Mouse (Mus musculus) left cerebral cortex, postnatal 10 days (tissue): ENCODE data around the gene Gxylt2. TPM values are rescaled to one million over a fixed set of nuclear protein-coding genes. Genes with fewer than 3 reads are reported as not detected.

Source experiments
- DNase-seq, 2 experiments: peaks; one replicate each; pipeline ENCODE4 v3.0.0; 2021 to 2022; ENCODE audit warnings: low spot score in 2 of 2, mixed read lengths in 1 of 2; ENCODE audit errors: extremely low spot score in 1 of 2
- intact Hi-C: fragments of 180-260 bp; cut with DNase I; formaldehyde crosslinking; loops from one replicate; pipeline ENCODE4 v1.15.1; 2025
- total RNA-seq, 2 experiments: library from RNA; stranded (reverse); gene quantifications; 2 replicates each; pipeline ENCODE4 v1.2.3; 2021

Gxylt2 gene
- total RNA-seq, result 1 to 10 TPM; 1.5 to 2.4 TPM

DNA sequence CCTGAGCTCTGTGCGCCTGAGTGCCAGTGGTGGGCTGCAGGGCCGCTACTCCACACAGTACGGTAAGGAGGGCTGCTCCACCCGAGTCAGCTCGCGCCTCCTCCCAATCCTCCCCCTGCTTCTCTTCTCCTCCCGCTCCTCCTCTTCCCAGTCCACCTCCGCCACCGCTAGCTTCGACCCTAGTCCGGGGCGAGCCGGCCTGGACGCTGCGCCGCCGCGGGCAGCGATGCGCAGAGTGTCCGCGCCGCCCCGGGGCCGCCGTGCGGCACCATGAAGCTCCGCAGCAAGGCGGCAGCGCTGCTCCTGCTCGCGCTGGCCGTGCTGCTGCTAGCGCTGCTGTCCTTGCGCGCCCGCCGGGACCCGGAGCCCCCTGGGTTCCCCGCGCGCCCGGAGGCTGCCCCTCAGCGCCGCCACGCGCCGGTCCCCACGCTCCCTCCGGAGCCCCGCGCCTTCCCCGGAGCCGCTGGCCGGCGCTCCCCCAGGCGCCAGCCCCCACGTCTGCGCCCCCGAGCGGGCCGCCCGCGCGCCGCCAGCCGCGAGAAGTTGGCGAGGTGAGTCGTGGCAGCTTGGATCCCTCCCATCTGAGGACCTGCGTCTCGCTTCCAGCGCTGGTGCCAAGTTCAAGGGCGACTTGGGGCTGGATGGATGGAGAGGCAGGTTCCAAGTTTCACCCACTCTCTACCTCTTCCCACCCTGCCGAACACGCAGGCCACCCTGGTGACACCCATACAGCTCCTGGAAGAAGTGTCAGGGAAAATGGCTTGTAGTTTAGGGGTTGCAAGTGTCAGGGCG, at the start of gene Gxylt2:
Gene Gxylt2, plus strand, starts transcription at position 161 of the 792 bp plus-strand sequence.
- intact Hi-C loops, result no loop called here

DNA sequence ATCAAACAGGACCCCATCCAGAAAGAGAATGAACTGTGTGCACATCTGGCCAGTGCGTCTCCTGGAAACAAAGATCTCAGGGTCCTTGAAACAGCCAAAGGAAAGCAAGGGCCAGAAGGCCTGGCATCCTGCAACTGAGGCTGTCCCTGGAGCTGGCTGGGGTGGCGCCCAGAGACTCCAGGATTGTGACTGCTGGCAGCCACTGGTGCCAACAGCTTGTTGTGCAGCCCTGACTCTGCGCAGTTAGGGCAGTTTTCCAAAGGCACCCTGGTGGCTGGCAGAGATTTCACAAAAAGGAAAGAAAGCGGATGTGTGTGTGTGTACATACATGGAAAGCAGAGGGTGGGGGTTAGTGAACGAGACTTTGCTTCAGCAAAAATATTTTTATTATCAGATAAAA, 44.1 kb upstream of the Gxylt2 start:
- intact Hi-C loops, result no loop called here
- DNase-seq, result peak; percentile 72 to 75

More for the DNA sequence above, at the start of gene Gxylt2:
- DNase-seq, result peak in 1 of 2 experiments; percentile 68

DNA sequence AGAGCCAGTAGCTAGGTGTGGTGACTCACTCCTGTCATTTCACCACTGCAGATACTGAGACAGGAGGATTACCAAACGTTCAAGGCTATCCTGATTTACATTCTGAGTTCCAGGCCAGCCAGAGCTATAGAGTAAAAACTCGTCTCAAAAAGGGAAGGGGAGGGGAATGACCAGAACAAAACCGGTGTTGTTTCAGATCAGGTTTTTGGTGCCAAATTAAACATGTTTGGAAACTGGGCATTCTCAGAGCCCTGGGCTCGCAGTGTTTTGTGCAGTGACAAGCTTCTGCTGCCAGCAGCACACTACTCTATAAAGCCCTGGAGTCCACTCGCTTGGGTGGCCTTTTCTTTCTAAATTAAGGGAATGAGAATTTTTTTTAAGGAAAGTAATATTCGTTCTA, 42.3 kb upstream of the Gxylt2 start:
- DNase-seq, result no peak
- intact Hi-C loops, result no loop called here

DNA sequence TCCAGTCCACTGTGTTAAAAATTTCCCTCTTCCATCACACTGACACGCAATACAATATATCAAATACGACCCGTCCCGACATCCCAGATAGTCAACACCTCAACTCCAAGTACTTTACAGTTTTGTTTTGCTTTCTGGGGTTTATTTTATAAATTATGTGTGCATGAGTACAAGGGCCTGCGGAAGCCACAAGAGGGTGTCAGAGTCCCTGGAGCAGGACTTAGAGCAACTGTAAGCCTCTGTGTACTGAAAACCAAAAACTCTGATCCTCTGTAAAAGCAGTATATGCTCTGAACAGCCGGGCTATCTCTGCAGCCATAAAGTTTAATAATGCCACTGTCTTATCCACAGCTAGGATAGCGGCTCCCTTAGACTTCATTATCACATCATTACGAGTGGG, 36.9 kb upstream of the Gxylt2 start:
- no peak for DNase-seq
- intact Hi-C loops, result no loop called here

DNA sequence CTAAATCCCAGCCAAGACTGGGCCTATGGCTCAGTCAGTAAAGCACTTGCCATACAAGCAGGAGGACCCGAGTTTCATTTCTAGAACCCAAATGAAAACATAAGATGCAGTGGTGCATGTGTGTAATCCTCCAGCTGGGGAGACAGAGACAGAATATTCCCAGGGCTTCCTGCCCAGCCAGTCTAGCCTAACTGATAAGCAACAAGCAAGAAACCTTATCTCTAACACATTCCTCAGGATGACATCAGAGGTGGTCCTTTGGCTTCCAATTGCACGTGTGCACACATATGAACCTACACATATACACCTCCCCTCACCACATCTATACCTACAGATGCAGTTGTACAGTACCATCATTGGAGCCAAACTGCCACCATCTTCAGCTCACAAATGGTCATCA, 35.7 kb upstream of the Gxylt2 start:
- no peak for DNase-seq
- intact Hi-C loops, result no loop called here

DNA sequence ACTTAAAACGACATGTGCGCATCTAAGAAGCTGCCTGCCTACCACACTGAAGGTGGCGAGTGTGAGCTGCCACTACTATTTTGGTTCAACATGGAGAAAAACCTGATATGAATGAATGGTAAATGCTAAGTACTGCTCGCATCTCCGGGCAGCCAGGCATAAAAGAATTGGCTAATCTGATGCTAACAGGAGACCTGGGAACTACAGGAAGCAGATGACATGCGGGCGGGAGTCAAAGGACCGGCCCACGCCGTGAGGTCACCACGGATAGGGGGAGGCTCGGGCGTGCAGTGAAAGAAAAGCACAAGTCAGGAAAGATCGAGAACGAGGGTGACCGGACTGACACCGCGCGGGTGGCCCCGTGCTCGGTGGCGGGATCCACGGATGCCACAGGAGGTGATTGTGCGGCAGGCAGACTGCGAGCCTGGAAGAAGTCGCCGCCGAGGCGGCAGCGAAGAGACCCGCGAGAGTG, 34.1 kb upstream of the Gxylt2 start:
- intact Hi-C loops, result loop anchor here (2.0 to 10.0 kb wide), 2 partner anchors 164 to 204 kb away; partner anchors contain the start of gene Ppp4r2
- DNase-seq, result peak; percentile 23 to 62

DNA sequence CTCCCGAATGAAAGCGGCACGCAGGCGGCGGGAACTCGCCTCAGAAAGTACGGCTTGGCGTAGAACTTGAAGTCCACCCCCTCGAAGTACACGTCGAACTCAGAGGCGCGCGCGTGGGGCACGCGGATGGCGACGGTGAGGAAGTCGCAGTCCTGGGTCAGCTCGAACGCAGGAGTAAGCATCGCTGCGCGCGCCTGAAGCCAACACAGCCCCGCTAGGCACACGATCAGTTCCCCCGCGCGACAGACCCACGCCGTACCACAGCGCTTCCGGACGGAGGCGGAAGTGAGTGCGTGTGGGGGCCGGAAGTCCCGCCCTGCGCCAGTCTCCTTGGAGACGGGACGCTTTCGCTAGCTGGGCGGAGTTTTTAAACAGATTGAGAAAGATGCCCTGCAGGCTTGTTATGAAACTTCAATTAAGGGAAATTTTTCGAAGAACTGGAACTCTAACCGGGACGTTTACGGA, 33.6 kb upstream of the Gxylt2 start, which contains the start of gene Shq1:
Gene Shq1, minus strand, starts transcription at position 278 of the 465 bp plus-strand sequence.
- DNase-seq, result peak; percentile 84 to 91
- intact Hi-C loops, result loop anchor here (2.0 to 10.0 kb wide), 2 partner anchors 164 to 204 kb away; partner anchors contain the start of gene Ppp4r2

DNA sequence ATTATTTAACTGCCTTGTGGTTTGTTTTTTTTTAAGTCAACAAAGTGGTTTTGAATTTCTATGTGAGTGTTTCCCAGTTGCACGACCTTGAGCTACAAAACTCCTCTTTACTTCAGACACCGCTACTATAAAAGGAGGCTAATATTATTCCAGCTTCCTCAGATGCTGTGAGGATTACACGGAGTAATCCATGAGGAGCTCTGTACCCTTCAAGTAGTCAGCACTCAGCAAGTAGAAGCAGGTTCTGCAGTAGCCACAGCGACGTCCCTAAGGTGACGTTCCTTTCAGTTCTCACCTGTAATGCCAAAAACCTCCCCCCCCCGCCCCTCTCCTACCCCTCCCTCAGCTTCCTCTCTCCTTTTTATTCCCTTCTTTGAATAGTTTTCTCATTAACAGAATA, 33.1 kb upstream of the Gxylt2 start:
- intact Hi-C loops, result loop anchor here (2.0 to 10.0 kb wide), 2 partner anchors 163 to 203 kb away; partner anchors contain the start of gene Ppp4r2
- DNase-seq, result no peak

DNA sequence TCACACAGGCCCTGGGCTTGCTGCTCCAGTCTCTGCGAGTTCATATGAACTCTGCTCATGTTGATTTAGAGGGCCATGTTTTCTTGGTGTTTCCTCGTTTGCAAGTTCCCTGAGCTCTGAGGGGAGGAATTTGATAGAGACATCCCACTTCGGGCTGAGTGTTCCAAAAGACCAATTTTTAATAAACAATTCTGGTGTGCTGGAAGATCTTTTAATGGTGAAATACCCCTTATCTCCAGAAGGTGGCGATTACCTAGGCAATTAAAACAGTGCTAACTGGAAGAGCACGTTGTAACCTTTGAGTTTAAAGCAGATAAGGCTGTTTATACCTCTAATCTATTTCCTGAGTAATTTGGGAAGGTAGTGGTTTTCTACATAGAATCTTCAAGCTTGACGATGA, 29.6 kb upstream of the Gxylt2 start:
- no peak for DNase-seq
- intact Hi-C loops, result loop anchor here (10.0 kb wide), 1 partner anchor 160 kb away; the partner anchor contains the start of gene Ppp4r2

DNA sequence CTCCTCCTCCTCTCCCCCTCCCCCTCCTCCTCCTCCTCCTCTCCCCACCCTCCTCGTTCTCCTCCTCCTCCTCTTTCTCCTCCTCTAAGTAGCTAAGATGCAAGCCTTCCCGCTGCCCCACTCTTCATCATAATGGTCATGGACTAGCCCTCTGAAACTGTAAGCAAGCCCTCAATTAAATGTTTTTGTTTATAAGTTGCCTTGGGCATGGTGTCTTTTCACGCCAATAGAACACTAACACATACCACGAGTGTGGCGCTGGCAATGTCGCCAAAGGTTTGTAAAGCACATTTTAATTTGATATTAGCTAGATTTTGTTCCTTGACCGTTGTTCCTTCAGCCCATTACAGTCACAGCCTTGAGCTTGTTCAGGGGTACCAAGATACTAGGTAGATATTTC, 28.1 kb upstream of the Gxylt2 start:
- intact Hi-C loops, result loop anchor here (10.0 kb wide), 1 partner anchor 158 kb away; the partner anchor contains the start of gene Ppp4r2
- DNase-seq, result no peak

DNA sequence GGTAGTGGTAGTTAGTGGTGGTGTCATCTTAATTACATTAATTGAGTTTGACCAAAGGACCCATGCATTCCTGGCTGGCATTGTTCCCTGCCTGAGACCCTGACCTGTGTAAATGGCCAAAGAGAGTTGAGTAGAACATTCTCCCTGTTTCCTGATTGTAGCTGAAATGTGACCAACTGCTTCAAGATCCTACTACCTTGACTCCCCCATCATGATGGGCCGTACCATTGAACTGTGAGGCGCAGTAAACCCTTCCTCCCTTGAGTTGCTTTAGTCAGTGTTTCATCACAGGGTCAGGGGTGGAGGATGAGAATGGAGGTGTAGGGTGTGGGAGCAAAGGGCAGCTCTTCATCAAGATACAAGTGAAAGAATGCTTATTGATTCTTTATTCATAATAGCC, 25.9 kb upstream of the Gxylt2 start:
- intact Hi-C loops, result loop anchor here (10.0 kb wide), 1 partner anchor 156 kb away; the partner anchor contains the start of gene Ppp4r2

DNA sequence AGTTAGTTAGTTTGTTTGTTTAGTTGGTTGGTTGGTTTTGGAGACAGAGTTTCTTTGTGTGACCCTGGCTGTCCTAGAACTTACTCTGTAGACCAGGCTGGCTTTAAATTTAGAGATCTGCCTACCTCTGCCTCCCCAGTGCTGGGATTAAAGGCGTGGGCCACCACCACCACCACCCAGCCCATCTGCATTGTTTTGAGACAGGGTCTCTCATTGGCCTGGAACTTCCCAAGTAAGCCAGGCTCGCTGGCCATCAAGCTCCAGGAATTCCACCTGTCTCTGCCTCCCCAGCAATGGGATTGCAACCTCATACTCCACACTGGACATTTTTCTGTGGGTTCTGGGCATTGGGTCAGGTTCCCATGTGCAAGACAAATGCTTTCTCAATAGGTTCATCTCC, 18.2 kb upstream of the Gxylt2 start:
- no peak for DNase-seq
- intact Hi-C loops, result no loop called here

More for the DNA sequence above, 25.9 kb upstream of the Gxylt2 start:
- no peak for DNase-seq

DNA sequence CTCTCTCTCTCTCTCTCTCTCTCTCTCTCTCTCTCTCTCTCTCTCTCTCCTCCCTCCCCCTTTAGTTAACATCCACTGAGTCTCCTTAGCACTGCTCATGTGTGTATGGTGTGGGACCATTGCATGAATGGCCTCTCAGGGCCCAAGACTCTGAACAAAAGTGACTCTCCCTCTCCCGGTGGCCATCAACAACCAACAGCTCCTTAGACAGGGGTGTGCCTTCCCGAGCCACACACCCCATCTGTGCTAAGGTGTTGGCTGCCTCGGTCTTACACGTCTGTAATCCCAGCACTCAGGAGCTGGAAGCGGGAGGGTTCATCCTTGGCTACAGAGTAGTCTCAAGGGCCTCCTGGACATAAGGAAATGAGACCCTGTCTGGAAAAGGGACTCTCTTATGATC, 4.5 kb upstream of the Gxylt2 start:
- intact Hi-C loops, result no loop called here
- no peak for DNase-seq

DNA sequence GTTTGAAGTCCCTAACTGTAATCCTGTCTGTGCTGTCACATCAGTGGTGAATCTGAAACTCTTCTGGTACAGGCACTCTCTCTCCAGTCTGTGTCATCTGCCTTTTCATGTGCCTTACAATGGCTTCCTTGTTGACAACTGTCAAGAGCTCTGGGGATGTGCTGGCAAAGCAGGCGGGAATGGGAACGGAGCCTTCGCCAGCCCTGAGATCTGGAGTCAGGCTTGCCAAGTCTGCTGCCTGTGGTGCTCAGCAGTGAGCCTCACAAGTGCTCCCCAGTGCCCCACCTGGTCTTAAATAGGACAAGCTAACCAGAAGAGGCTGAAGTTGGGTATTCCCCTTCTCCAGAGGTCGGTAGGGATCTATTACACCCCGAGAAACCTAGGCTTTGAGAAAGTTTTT, 3.8 kb upstream of the Gxylt2 start:
- intact Hi-C loops, result no loop called here

DNA sequence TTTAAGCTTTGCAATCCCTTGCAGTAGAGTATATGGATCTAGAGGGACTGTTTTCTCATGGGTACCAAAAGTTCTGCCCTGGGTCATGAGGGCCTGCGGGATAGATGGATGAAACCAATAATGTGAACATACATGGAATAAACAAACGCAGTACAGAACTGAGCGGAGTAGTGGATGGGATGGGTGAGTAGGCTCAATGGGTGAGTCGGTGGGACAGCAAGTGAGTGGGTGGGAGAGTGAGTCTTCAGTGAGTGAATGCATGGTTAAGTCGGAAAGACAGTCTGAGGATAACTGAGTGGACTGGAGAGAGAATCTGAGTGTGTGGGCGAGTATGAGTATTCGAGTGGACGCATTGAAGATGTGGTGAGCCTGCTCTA, 349 bp upstream of the Gxylt2 start:
- intact Hi-C loops, result no loop called here
- DNase-seq, result no peak

More for the DNA sequence above, 3.8 kb upstream of the Gxylt2 start:
- no peak for DNase-seq

DNA sequence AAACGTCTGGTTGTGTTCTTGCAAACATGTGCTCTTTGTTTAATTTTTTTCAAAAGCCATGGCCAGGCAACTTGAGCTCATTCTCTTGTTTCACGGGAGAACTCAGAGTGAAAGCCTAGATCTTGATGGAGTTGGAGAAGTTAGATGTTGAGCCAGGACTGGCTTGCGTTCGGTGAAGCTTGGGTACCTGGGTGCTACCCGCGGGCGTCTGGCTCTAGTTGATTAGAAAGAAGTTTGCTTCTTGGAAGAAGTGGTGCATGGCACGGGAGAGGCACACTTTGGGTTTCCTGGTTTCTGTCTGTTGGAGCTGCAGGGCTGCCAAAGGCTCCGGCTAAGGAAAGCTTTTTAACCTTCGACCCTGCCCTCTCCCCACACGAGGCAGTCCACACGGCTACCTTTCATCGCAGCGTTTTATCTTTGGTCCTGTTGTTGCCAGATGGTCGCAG, 855 bp downstream of the Gxylt2 start:
- intact Hi-C loops, result no loop called here

DNA sequence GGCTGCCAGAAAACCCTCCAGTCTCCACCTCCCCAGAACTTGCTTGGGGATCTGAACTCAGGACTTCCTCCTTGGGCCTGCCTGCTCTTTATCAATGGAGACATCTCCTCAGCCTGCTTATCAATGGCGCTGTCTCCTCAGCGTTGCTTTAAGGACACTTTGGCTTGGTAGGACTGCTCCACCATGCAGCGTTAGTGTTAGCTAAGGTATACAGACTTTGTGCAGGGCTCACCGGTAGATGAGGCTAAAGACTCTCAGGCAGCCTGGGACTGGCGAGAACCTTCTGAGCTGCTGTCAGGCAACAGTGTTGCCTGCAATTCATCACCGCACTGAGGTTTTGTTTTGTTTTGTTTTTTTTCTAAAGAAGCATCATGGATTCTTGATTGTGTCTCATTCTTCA, 2.3 kb downstream of the Gxylt2 start:
- DNase-seq, result no peak
- intact Hi-C loops, result no loop called here

More for the DNA sequence above, 855 bp downstream of the Gxylt2 start:
- no peak for DNase-seq

DNA sequence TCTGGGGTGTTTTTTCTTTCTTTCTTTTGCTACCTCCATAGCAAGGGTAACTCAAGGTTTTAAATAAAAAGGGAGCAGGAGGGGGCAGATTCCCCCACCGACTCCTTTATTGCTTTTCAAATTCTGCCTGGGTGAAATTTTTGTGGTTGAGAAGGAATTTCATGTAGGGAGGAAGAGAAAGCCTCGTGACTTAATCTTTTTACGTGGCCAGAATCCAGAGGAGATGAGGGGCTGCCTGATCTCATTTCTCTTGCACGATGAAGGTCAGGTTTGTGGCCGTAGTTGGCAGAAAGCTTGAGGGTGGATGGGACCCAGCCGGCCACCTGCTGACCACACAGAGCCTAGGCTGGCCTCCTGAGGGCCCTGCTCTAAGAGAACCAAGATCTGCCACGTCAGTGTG, 3.0 kb downstream of the Gxylt2 start:
- no peak for DNase-seq
- intact Hi-C loops, result no loop called here

DNA sequence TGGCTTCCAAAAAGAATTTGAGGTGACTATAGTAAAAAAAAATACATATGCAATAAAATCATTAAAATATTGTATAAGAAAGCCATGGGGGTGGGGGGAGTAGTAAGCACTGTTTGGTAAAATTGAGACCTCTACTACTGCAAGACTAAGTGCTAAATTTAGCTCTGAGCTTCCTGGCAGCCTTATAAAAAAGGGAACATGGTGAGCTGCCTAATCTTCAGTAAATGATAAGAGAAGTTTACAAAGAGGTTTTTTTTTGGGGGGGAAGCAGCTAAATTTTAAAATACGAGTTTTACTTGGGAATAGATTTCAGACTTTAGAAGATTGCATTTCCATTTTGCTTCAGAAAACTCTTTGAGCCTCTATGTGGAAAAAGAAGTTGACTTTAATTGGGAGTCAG, 3.7 kb downstream of the Gxylt2 start:
- intact Hi-C loops, result no loop called here
- DNase-seq, result no peak

DNA sequence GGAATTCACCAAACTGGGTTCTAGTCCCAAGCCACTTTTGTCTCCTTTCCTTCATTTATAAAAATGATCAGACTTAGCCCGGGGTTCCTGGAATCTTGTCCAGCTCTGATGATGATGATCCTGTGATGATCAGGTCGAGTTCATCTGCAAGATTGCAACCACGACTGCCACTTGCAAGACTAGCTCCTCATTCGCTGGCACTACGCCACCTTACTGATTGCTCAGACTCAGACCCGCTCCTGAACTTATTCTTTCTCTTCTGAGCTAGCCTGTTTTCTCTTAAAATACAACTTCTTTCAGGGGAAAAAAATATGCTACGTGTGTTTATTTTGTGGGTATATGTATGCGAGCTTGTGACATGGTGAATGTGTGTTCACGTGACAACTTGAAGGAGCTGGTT, 4.5 kb downstream of the Gxylt2 start:
- peak in 1 of 2 experiments; percentile 41 for DNase-seq
- intact Hi-C loops, result no loop called here
